8 mouse cellular contexts compared by ENCODE assay signal in the genomic region with DNA sequence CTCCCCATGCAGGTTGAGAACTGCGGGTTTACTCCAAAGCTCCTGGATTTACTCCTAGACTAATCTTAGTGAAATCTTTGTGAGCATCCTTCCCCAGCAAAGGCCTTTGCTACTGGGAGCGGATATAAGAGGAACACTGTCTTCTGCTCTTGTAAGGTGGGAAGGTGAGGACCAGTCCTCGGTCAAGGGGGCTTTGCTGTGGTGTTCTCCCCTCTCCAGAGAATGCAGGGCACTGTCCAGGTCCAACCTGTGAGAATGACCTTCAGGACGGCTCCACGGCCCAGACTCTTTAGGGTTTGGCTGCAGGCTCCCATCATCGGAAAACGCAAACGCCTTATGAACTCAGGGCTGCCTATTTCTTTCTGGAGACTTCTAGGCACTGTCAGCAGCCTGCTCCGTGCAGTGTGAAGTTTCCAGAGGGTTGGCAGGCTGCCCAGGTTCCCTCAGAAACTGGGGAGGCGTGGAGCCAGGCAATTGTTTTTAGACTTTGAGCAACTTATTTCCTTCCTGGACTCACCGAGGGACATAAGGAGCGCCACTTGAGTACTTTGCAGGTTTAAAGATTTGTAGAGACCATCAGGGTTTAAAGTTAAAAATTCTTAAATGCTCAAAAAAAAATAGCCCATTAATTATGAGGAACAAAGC.
DNase-seq lines count a peak whose midpoint lies in the region; ATAC-seq and TF ChIP-seq lines count a peak whose summit lies in the region.
"Had no signal": no experiment of that assay in that cellular context is flagged by ENCODE, and none has a peak within 500 bp of the region (broad histone marks: within the 10 kb centered on the region; RNA-seq: fewer than 3 reads in every experiment).

No protein-coding gene starts in this region.

- peak overlapping the region; percentile 14; the same call in 1 of the 2 replicates for H3K4me2 ChIP-seq in heart, postnatal 0 days (ENCODE audit: low read depth, low read length)

- H3K9me3 ChIP-seq in heart, postnatal 0 days (replicated peaks; ENCODE audit: control insufficient read depth, low read length) = no peaks in the 10 kb centered on the region

- ATAC-seq in frontal cortex, adult (ENCODE audit: low TSS enrichment) = peak; percentile 55; the same call in 1 of the 2 replicates
- peak; percentile 79 for ATAC-seq in heart, postnatal 0 days (ENCODE audit: insufficient read depth, low read depth)
- no peak for ATAC-seq in megakaryocyte, adult 5-6 weeks (ENCODE audit: poor library complexity, severe bottlenecking)

- TF ChIP-seq EP300 in heart, postnatal 0 days (IDR thresholded peaks at IDR 0.05; ENCODE audit: low read depth) = no peak

- H3K4me1 ChIP-seq in heart, postnatal 0 days (ENCODE audit: control insufficient read depth, insufficient read depth) = peaks cover 5% of the 10 kb centered on the region; the same call in 1 of the 2 replicates
- H3K4me1 ChIP-seq: megakaryocyte, embryonic 14.5 days had no signal

- H3K4me3 ChIP-seq in heart, postnatal 0 days (ENCODE audit: low read depth, low read length) = no peak overlapping the region
- H3K4me3 ChIP-seq: megakaryocyte, embryonic 14.5 days had no signal

- no peaks in the 10 kb centered on the region for H3K27me3 ChIP-seq in heart, postnatal 0 days (ENCODE audit: control insufficient read depth, insufficient read depth, low read length)

- H3K27ac ChIP-seq in heart, postnatal 0 days (ENCODE audit: low read depth) = peak overlapping the region; percentile 81

- WGBS in heart, postnatal 0 days = 17% methylated on average over 12 of the region's 12 CpGs

- no peaks in the 10 kb centered on the region; the same call in 1 of the 2 replicates for H3K36me3 ChIP-seq in heart, postnatal 0 days (replicated peaks; ENCODE audit: control insufficient read depth, insufficient read depth, low read length)

- DNase-seq in retina, postnatal 1 day = peak; percentile 60
- no peak for DNase-seq in retina, embryonic 14.5 days (ENCODE audit: low spot score)
- DNase-seq in heart, postnatal 0 days (ENCODE audit: low spot score) = peak; percentile 91
- peak; percentile 39 to 67 for DNase-seq in layer of hippocampus, postnatal 14 days (ENCODE audit: low spot score in 2 of 2)
- DNase-seq in lung, postnatal 4 days = peak; percentile 83 to 89

- no peak overlapping the region for H3K9ac ChIP-seq in heart, postnatal 0 days (replicated peaks; ENCODE audit: low read depth, low read length)

- no peak for TF ChIP-seq CTCF in heart, postnatal 0 days (IDR thresholded peaks at IDR 0.05; ENCODE audit: low read depth)
